Mouse (Mus musculus): ENCODE data around the gene Ppm1m. TPM values are rescaled to one million over a fixed set of nuclear protein-coding genes. Genes with fewer than 3 reads are reported as not detected.

Ppm1m gene
- 24.1 and 26.7 TPM in 2 replicates for polyA plus RNA-seq (2012; rRNA removed)

GRCm38 (mm10) chr9:106199535-106200272 is at the start of gene Ppm1m:
Ppm1m (minus strand) TSS chr9:106199746.
- DNase-seq (ENCODE audit: low read depth): no peak
- no peak for TF ChIP-seq POLR2A (IDR thresholded peaks at IDR 0.05; ENCODE audit: borderline replicate concordance, extremely low read depth, insufficient read depth, insufficient read length, poor library complexity, severe bottlenecking)

- no peak for DNase-seq (ENCODE audit: low read depth)
- TF ChIP-seq POLR2A (IDR thresholded peaks at IDR 0.05; ENCODE audit: borderline replicate concordance, extremely low read depth, insufficient read depth, insufficient read length, poor library complexity, severe bottlenecking): no peak
- no peak for TF ChIP-seq CTCF (IDR thresholded peaks at IDR 0.05; ENCODE audit: borderline replicate concordance, extremely low read depth, insufficient read depth, insufficient read length)
Measured at GRCm38 (mm10) chr9:106242813-106243488, 43.4 kb upstream of the Ppm1m start.

DNA sequence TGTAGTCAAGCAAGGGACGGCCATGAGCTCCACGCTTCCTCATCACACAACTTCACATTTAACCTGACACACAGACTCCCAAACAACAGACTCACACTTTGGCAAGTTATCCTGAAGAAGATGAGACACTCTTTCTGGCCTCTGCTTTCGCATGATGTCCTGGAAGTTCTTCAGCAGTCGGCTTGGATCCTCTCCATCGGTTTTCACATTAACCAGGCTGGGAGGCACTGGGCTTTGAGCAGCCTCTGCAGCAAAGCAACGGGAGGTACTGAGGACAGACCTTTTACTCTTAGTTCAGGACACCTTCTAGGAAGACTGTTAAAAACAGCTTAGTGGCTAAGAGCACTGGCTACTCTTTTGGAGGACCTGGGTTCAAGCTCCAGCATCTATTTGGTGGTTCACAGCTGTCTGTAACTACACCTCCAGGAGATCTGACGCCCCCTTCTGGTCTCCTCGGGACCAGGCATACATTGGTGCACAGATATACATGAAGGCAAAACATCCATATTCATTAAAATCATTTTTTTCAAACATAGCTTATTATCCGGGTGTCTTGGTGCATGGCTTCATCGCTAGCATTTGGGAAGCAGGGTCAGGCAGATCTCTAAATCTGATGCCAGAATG is 42.1 kb upstream of the Ppm1m start:
- no peak for TF ChIP-seq CTCF (IDR thresholded peaks at IDR 0.05; ENCODE audit: borderline replicate concordance, extremely low read depth, insufficient read depth, insufficient read length)
- TF ChIP-seq POLR2A (IDR thresholded peaks at IDR 0.05; ENCODE audit: borderline replicate concordance, extremely low read depth, insufficient read depth, insufficient read length, poor library complexity, severe bottlenecking): no peak

DNA sequence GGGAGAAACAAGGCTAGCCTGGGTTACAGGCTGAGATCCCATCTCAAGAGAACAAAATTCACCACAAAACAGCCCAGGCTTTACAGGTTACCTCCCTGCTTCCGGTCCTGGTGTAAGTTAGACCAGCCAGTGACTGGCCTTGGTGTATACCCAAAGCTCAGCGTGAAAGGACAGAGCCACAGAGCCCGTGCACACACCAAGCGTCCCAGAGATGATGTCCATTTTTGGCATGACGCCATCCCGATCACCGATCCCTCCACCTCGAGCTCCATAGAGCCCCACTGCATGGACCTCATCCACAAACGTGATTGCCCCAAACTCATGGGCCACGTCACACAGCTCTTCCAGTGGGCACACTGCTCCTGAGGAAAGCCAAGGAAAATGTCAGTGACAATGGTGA is 38.3 kb upstream of the Ppm1m start:
- TF ChIP-seq POLR2A (IDR thresholded peaks at IDR 0.05; ENCODE audit: borderline replicate concordance, extremely low read depth, insufficient read depth, insufficient read length, poor library complexity, severe bottlenecking) (no peak), CTCF (IDR thresholded peaks at IDR 0.05; ENCODE audit: borderline replicate concordance, extremely low read depth, insufficient read depth, insufficient read length) (no peak)

More for the DNA sequence above, 42.1 kb upstream of the Ppm1m start:
- DNase-seq (ENCODE audit: low read depth): no peak

GRCm38 (mm10) chr9:106237401-106237800 is 37.9 kb upstream of the Ppm1m start:
- DNase-seq (ENCODE audit: low read depth): no peak
- TF ChIP-seq CTCF (IDR thresholded peaks at IDR 0.05; ENCODE audit: borderline replicate concordance, extremely low read depth, insufficient read depth, insufficient read length) (no peak), POLR2A (IDR thresholded peaks at IDR 0.05; ENCODE audit: borderline replicate concordance, extremely low read depth, insufficient read depth, insufficient read length, poor library complexity, severe bottlenecking) (no peak)

More for the DNA sequence above, 38.3 kb upstream of the Ppm1m start:
- no peak for DNase-seq (ENCODE audit: low read depth)

GRCm38 (mm10) chr9:106236818-106237211 is 37.3 kb upstream of the Ppm1m start:
- no peak for DNase-seq (ENCODE audit: low read depth)
- no peak for TF ChIP-seq CTCF (IDR thresholded peaks at IDR 0.05; ENCODE audit: borderline replicate concordance, extremely low read depth, insufficient read depth, insufficient read length)
- no peak for TF ChIP-seq POLR2A (IDR thresholded peaks at IDR 0.05; ENCODE audit: borderline replicate concordance, extremely low read depth, insufficient read depth, insufficient read length, poor library complexity, severe bottlenecking)

DNA sequence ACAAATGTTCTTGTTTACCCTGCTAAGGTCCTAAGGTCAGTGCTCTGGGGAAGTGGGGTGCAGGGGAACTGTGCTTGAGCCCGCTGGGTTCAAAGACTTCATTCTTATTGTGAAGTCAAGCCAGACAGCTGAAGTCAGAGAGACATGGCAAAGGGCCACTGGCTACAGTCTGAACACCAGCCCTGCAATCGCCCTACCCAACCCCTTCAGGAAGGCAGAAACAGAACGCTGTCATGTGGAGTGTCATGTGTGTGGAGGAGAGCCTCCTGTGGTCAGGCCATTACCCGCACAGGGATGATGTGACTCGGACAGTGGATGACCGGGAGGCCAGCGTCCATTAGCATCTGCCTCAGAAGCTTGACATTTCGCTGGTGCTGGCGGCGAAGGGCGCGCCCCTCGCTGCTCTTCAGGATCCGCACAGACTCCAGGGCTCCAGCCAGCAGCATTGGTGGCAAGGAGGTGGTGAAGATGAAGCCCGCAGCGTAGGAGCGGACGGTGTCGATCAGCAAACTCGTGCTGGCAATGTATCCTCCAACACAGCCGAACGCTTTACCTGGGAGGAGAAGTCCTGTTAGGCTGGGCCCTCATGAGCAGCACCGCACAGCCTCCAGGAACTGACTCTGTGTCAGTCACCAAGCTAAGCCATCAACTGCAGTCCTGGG is 36.7 kb upstream of the Ppm1m start:
- no peak for TF ChIP-seq POLR2A (IDR thresholded peaks at IDR 0.05; ENCODE audit: borderline replicate concordance, extremely low read depth, insufficient read depth, insufficient read length, poor library complexity, severe bottlenecking)
- TF ChIP-seq CTCF (IDR thresholded peaks at IDR 0.05; ENCODE audit: borderline replicate concordance, extremely low read depth, insufficient read depth, insufficient read length): no peak
- DNase-seq (ENCODE audit: low read depth): no peak

GRCm38 (mm10) chr9:106235194-106235830 is 35.8 kb upstream of the Ppm1m start:
- DNase-seq (ENCODE audit: low read depth): no peak
- no peak for TF ChIP-seq POLR2A (IDR thresholded peaks at IDR 0.05; ENCODE audit: borderline replicate concordance, extremely low read depth, insufficient read depth, insufficient read length, poor library complexity, severe bottlenecking)
- no peak for TF ChIP-seq CTCF (IDR thresholded peaks at IDR 0.05; ENCODE audit: borderline replicate concordance, extremely low read depth, insufficient read depth, insufficient read length)

DNA sequence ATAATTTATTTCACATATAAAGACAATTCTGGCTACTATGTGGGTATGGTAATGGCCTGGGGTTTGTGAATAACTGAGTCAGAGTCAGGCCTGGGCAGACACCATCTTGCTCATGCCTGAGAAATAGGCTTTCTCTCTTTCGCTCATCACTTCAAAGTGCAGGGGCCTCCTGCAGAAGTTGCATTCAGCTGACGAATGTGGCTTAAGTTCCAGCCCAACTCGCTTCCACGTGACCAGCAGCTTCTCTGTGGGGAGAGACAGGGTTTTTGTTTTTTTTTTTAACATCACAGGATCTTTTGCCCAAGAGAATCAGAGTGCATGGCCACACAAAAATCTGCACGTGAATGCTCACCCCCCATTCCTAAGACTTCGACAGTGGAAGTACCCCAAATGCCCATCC is 34.4 kb upstream of the Ppm1m start:
- no peak for TF ChIP-seq POLR2A (IDR thresholded peaks at IDR 0.05; ENCODE audit: borderline replicate concordance, extremely low read depth, insufficient read depth, insufficient read length, poor library complexity, severe bottlenecking)
- TF ChIP-seq CTCF (IDR thresholded peaks at IDR 0.05; ENCODE audit: borderline replicate concordance, extremely low read depth, insufficient read depth, insufficient read length): no peak
- no peak for DNase-seq (ENCODE audit: low read depth)

DNA sequence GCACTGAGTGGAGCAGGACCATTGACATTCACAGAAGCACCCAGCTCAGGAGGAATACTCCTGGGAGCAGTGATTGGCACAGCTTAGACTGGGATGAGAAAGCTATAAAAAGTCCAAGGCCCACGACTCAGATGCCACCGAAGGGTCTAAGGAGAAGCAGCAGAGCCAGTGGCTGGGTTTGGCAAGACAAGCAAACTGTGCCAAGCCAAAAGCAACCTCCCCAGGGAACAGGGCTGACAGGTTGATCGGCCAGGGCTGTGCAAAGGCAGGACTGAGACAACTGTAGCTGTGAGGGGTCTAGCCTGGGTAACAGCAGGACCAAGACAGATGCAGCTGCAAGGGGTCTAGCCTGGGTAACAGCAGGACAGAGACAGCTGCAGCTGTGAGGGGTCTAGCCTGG is 33.4 kb upstream of the Ppm1m start:
- TF ChIP-seq CTCF (IDR thresholded peaks at IDR 0.05; ENCODE audit: borderline replicate concordance, extremely low read depth, insufficient read depth, insufficient read length) (no peak), POLR2A (IDR thresholded peaks at IDR 0.05; ENCODE audit: borderline replicate concordance, extremely low read depth, insufficient read depth, insufficient read length, poor library complexity, severe bottlenecking) (no peak)
- DNase-seq (ENCODE audit: low read depth): no peak

DNA sequence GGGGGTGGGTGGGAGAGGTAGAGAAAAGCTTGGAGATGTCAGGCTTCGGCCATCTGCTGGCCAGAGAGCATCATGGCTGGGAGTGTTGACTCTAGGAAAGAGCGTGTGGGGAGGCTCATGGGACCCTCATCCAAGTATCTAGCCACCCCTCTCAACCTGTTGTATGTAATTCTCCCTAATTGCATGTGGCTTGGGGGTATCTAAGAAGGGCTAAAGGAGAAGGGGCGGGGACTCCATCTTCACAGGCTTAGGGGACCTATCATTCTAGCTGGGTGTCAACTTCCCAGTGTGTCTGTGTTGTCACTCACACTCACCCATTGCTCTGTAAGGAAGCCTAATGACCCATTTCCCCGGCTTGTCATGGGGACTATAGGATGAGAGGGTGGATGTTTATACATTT is 32.3 kb upstream of the Ppm1m start:
- no peak for TF ChIP-seq CTCF (IDR thresholded peaks at IDR 0.05; ENCODE audit: borderline replicate concordance, extremely low read depth, insufficient read depth, insufficient read length)
- TF ChIP-seq POLR2A (IDR thresholded peaks at IDR 0.05; ENCODE audit: borderline replicate concordance, extremely low read depth, insufficient read depth, insufficient read length, poor library complexity, severe bottlenecking): no peak
- DNase-seq (ENCODE audit: low read depth): no peak
